Mouse (Mus musculus) heart, embryonic 11.5 days (tissue): ENCODE results near the gene Vmn1r173. TPM values are rescaled to one million over a fixed set of nuclear protein-coding genes. Genes with fewer than 3 reads are reported as not detected.
"Not testable (repeated sequence)": the region's sequence is repeated elsewhere in the genome, so short reads cannot be mapped to it uniquely, and the experiment has no call there.

Experiments
- ATAC-seq: fragments of 200-750 bp; cut with Nextera tagmentation; replicated peaks from 2 replicates; pipeline ENCODE4 v1.8.0; 2017; ENCODE audit warnings: moderate library complexity; ENCODE audit not compliant: insufficient number of reproducible peaks, low FRiP score, low TSS enrichment
- H3K27ac ChIP-seq: fragments of 300-500 bp; sonication (generic); 2 replicates; pipeline ENCODE4 v1.5.1; 2014; ENCODE audit warnings: mild to moderate bottlenecking, low read depth, low read length
- H3K27me3 ChIP-seq: fragments of 300-500 bp; sonication (generic); 2 replicates; pipeline ENCODE4 v1.6.1; 2014; ENCODE audit warnings: mild to moderate bottlenecking, low read length, mixed read lengths; ENCODE audit not compliant: control insufficient read depth, insufficient read depth
- H3K36me3 ChIP-seq: fragments of 300-500 bp; sonication (generic); 2 replicates; pipeline ENCODE4 v1.6.1; 2014; ENCODE audit warnings: mild to moderate bottlenecking, low read length, moderate library complexity, mixed read lengths; ENCODE audit not compliant: control insufficient read depth, insufficient read depth
- H3K4me1 ChIP-seq: fragments of 300-500 bp; sonication (generic); 2 replicates; pipeline ENCODE4 v1.6.1; 2014; ENCODE audit warnings: low read length; ENCODE audit not compliant: control insufficient read depth, insufficient read depth
- H3K4me2 ChIP-seq: fragments of 300-500 bp; sonication (generic); 2 replicates; pipeline ENCODE4 v1.6.1; 2014; ENCODE audit warnings: mild to moderate bottlenecking, moderate library complexity
- H3K4me3 ChIP-seq: fragments of 300-500 bp; sonication (generic); 2 replicates; pipeline ENCODE4 v1.5.1; 2014; ENCODE audit warnings: low read depth, low read length
- H3K9ac ChIP-seq: fragments of 300-500 bp; sonication (generic); 2 replicates; pipeline ENCODE4 v1.6.1; 2014; ENCODE audit warnings: mild to moderate bottlenecking, low read depth, low read length, moderate library complexity
- H3K9me3 ChIP-seq: fragments of 300-500 bp; sonication (generic); replicated peaks from 2 replicates; pipeline ENCODE4 v1.6.1; 2016; ENCODE audit warnings: low read length; ENCODE audit not compliant: control insufficient read depth
- WGBS: fragments of 180-500 bp; shearing (Covaris S2); extraction: QIAGEN DNeasy Blood & Tissue Kit; methylation state at CpG from one replicate; pipeline ENCODE4 v1.1.7; 2014; ENCODE audit not compliant: insufficient replicate concordance; 5-methylcytosine and 5-hydroxymethylcytosine counted together
- polyA plus RNA-seq: library from polyadenylated mRNA; unstranded; fragments of >200 nt; fragmentation: Nextera tagmentation; extraction: Ambion mirVana; gene quantifications from 2 replicates; pipeline ENCODE4 v1.2.1, GENCODE M21; 2014

Gene Vmn1r173
- polyA plus RNA-seq, result not detected in 2 replicates

- not testable (repeated sequence) for ATAC-seq, H3K27ac ChIP-seq
Observed at GRCm38 (mm10) chr7:23700403-23700802, at the start of gene Vmn1r173. TSS of gene Vmn1r173 (plus strand) at chr7:23700703.

GRCm38 (mm10) chr7:23658016-23658415, 42.5 kb upstream of the Vmn1r173 start, which contains the start of gene Vmn1r172:
TSS of gene Vmn1r172 (plus strand) at chr7:23658316.
- Histone ChIP-seq H3K9me3 (no peaks in the 10 kb centered on the region), H3K4me1 (no peaks in the 10 kb centered on the region), H3K4me2 (no peak within 1 kb of the TSS), H3K4me3 (no peak within 1 kb of the TSS), H3K27me3 (no peaks in the 10 kb centered on the region), H3K36me3 (no peaks in the 10 kb centered on the region), H3K27ac (no peak within 1 kb of the TSS), H3K9ac (no peak within 1 kb of the TSS)
- no peak for ATAC-seq
- WGBS, result 67% methylated on average over 2 of the region's 2 CpGs

More at GRCm38 (mm10) chr7:23700403-23700802, at the start of gene Vmn1r173:
- H3K9me3 ChIP-seq, H3K4me2 ChIP-seq, H3K27me3 ChIP-seq, H3K36me3 ChIP-seq, H3K4me1 ChIP-seq, H3K9ac ChIP-seq, H3K4me3 ChIP-seq: not testable (repeated sequence)
- WGBS, result 36% methylated on average over 1 of the region's 1 CpGs

GRCm38 (mm10) chr7:23751970-23752369, 51.5 kb downstream of the Vmn1r173 start, which contains the start of gene Vmn1r174:
TSS of gene Vmn1r174 (plus strand) at chr7:23752270.
- not testable (repeated sequence) for H3K27me3 ChIP-seq, H3K4me1 ChIP-seq, ATAC-seq, H3K36me3 ChIP-seq, H3K4me3 ChIP-seq, H3K4me2 ChIP-seq, H3K27ac ChIP-seq, H3K9me3 ChIP-seq, H3K9ac ChIP-seq
- WGBS, result 46% methylated on average over 1 of the region's 1 CpGs

Other genes starting within 250 kb of the Vmn1r173 start
- gene Vmn1r167, start 193.5 kb upstream of the Vmn1r173 start, polyA plus RNA-seq, result not detected in 2 replicates
- not detected in 2 replicates for gene Vmn1r168, start 161.0 kb upstream of the Vmn1r173 start, polyA plus RNA-seq
- gene Vmn1r169, start 125.2 kb upstream of the Vmn1r173 start, polyA plus RNA-seq, result not detected in 2 replicates
- gene Vmn1r170, start 94.5 kb upstream of the Vmn1r173 start, polyA plus RNA-seq, result not detected in 2 replicates
- not detected in 2 replicates for gene Vmn1r171, start 70.0 kb upstream of the Vmn1r173 start, polyA plus RNA-seq
- not detected in 2 replicates for gene Vmn1r172, start 42.4 kb upstream of the Vmn1r173 start, polyA plus RNA-seq
- not detected in 2 replicates for gene Vmn1r174, start 51.6 kb downstream of the Vmn1r173 start, polyA plus RNA-seq
- gene Vmn1r175, start 109.9 kb downstream of the Vmn1r173 start, polyA plus RNA-seq, result not detected in 2 replicates
- gene Vmn1r176, start 136.7 kb downstream of the Vmn1r173 start, polyA plus RNA-seq, result not detected in 2 replicates
- not detected in 2 replicates for gene Vmn1r177, start 165.7 kb downstream of the Vmn1r173 start, polyA plus RNA-seq
- gene Vmn1r178, start 191.3 kb downstream of the Vmn1r173 start, polyA plus RNA-seq, result not detected in 2 replicates
- not detected in 2 replicates for gene Vmn1r179, start 226.3 kb downstream of the Vmn1r173 start, polyA plus RNA-seq
- not detected in 2 replicates for gene Vmn1r180, start 249.9 kb downstream of the Vmn1r173 start, polyA plus RNA-seq